Mouse (Mus musculus) kidney, adult 2 months (tissue): Measurements from ENCODE around the gene Nup93.

Experiments used
- CTCF ChIP-seq: fragments of 200-500 bp; conservative IDR thresholded peaks from 2 replicates; pipeline ENCODE4 v1.5.1; 2011; ENCODE audit warnings: low read depth, mild to moderate bottlenecking, control low read depth, low read length, moderate library complexity, mixed read lengths; ENCODE audit not compliant: insufficient read depth, insufficient read length
- POLR2A ChIP-seq: fragments of 200-500 bp; IDR thresholded peaks from one replicate; pipeline ENCODE4 v1.6.1; 2011; ENCODE audit warnings: low read depth, low read length, control low read depth

DNA sequence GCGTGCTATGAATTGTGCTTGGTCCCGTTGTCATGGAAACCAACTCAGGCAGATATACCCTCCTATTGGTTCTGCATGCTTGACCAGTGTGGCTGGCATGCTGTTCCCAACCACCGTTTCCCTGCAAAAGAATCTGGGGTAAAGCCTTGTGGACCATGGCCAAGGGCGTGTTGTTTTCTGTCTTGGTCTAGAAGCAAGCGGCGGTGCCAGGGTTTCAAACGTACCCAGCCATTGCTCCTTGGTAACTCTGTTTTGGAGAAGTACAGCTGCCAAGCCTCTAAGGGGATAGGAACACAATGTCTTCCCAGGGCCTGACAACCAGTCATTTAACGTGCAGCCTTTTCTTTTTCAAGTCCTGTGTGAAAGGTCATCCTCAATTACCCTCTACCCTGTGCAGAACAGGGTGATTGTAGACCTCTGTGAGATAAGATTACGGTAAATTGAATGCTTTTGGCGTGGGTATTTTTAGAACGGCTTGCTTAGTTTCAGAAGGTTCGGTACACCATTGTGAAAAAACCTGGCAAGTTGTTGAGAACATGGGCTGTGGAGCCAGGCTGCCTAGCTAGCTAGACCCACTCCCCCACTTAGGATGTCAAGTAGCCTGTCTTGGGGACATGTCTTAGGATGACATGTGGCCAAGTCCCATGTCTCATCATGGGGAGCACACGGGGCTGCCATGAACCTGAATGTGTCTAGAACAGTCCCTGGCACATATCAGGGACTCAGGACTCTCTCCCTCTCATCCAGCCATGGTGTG is 24.9 kb upstream of the Nup93 start:
- TF ChIP-seq POLR2A (no peak), CTCF (no peak)
